Comparison of ENCODE assay signal across 8 mouse cellular contexts in the genomic region with DNA sequence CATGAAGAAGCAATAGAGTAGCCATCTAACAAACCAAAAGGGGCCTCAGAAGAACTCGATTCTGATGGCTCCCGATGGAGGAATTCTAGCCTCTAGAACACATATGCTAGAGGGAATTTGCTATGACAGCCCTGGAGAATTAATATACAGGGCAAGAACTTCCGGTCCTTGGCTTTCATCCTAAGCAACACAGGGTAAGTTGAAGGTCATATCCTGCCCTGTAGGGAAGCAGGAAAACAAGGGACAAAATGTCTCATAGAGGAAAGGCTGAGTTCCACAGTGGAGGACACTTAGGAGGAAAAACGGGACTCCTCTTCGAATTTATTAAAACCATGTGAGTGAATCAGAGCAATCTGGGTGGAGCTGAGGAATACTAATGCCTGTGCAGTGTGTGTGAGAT. TPM values are rescaled to one million over a fixed set of nuclear protein-coding genes. Genes with fewer than 3 reads are reported as not detected.
A peak's percentile ranks its signal among the peaks of the same experiment; 100 is the strongest.
DNase-seq lines count a peak whose midpoint lies in the region; ATAC-seq and TF ChIP-seq lines count a peak whose summit lies in the region.

No protein-coding gene starts in this region.

- intact Hi-C loops in gastrocnemius, postnatal 36 days (cut with DNase I), result no loop called here
- intact Hi-C loops in left cerebral cortex, adult 2 months (cut with DNase I), result loop anchor here (5.0 kb wide), 1 partner anchor 39 kb away; no protein-coding TSS in a partner anchor

- no peak for TF ChIP-seq CTCF in embryonic fibroblast, embryonic 13.5 days (IDR thresholded peaks at IDR 0.05; ENCODE audit: borderline replicate concordance, insufficient read depth, low read length)
- TF ChIP-seq CTCF in left cerebral cortex, adult 2 months (IDR thresholded peaks at IDR 0.05), result no peak

- peaks cover 11% of the 10 kb centered on the region for H3K4me1 ChIP-seq in embryonic fibroblast, embryonic 13.5 days (ENCODE audit: control insufficient read depth, insufficient read depth, low read length)
- H3K4me1 ChIP-seq in intestine, embryonic 16.5 days (ENCODE audit: control insufficient read depth, insufficient read depth, low read length), result peaks cover 23% of the 10 kb centered on the region

- TF ChIP-seq POLR2A in embryonic fibroblast, embryonic 13.5 days (IDR thresholded peaks at IDR 0.05; ENCODE audit: low read depth, low read length), result no peak

- no peaks in the 10 kb centered on the region for H3K27me3 ChIP-seq in intestine, embryonic 16.5 days (replicated peaks; ENCODE audit: control insufficient read depth, insufficient read depth, low read length)

- H3K36me3 ChIP-seq in intestine, embryonic 16.5 days (ENCODE audit: control insufficient read depth, insufficient read depth, low read length), result no peaks in the 10 kb centered on the region

- H3K9ac ChIP-seq in intestine, embryonic 16.5 days (ENCODE audit: low read depth, low read length), result peak overlapping the region; percentile 70; the same call in 1 of the 2 replicates

- no peaks in the 10 kb centered on the region for H3K9me3 ChIP-seq in intestine, embryonic 16.5 days (ENCODE audit: control insufficient read depth, low read length)

- peak overlapping the region; percentile 82 for H3K4me2 ChIP-seq in intestine, embryonic 16.5 days (ENCODE audit: low read depth, low read length)

- no peak for ATAC-seq in intestine, embryonic 16.5 days
- no peak for ATAC-seq in inflammation-experienced regulatory T-cells, adult 6 months

- peak overlapping the region; percentile 49 for H3K4me3 ChIP-seq in embryonic fibroblast, embryonic 13.5 days (ENCODE audit: insufficient read depth, low read length)
- peak overlapping the region; percentile 53; the same call in 1 of the 2 replicates for H3K4me3 ChIP-seq in intestine, embryonic 16.5 days (ENCODE audit: low read length)
- no peak overlapping the region; the same call in 1 of the 2 replicates for H3K4me3 ChIP-seq in left cerebral cortex, adult 2 months

- peak overlapping the region; percentile 90 for H3K27ac ChIP-seq in embryonic fibroblast, embryonic 13.5 days (ENCODE audit: insufficient read depth, low read length)
- H3K27ac ChIP-seq in intestine, embryonic 16.5 days (ENCODE audit: low read length), result peak overlapping the region; percentile 84
- no peak overlapping the region for H3K27ac ChIP-seq in left cerebral cortex, adult 2 months

- peak; percentile 22 for DNase-seq in gastrocnemius, adult 18-20 months (ENCODE audit: low spot score)
- no peak for DNase-seq in gastrocnemius, postnatal 36 days
- DNase-seq in lung, postnatal 10 days, result peak; percentile 36
- no peak for DNase-seq in left cerebral cortex, adult 2 months (ENCODE audit: extremely low spot score in 1 of 2, low spot score in 2 of 2)
- DNase-seq in spleen, postnatal 36 days (ENCODE audit: low spot score in 2 of 2), result no peak

- WGBS in intestine, embryonic 16.5 days, result 53% methylated on average over 5 of the region's 5 CpGs

RNA-seq across cellular contexts. Expression of a gene that starts 1.3 kb away (rescaled TPM):
- total RNA-seq in gastrocnemius, adult 18-20 months (2021), result 1 to 10 TPM; 2.7 to 3.9 TPM
- total RNA-seq in gastrocnemius, postnatal 36 days (2021), result 1 to 10 TPM; 3.8 to 4.0 TPM
- 21.7 and 23.8 TPM in 2 replicates for polyA plus RNA-seq in embryonic fibroblast, embryonic 13.5 days (2011; ENCODE audit: insufficient read length, low read depth, missing spikeins)
- 6.6 and 9.8 TPM in 2 replicates for polyA plus RNA-seq in intestine, embryonic 16.5 days (2015; fragmentation: Nextera tagmentation; extraction: Ambion mirVana)
- total RNA-seq in left cerebral cortex, adult 2 months (2021), result 10 to 100 TPM; 25.3 to 28.6 TPM
- polyA plus RNA-seq in inflammation-experienced regulatory T-cells, adult 6 months (2017; shearing (Covaris generic)), result 1 to 10 TPM; 3.3 to 3.9 (median 3.3) TPM

RNA-seq across cellular contexts. Expression of a gene that starts 51.0 kb away (rescaled TPM):
- total RNA-seq in gastrocnemius, adult 18-20 months (2021), result 10 to 100 TPM; 15.8 to 16.0 TPM
- total RNA-seq in gastrocnemius, postnatal 36 days (2021), result 10 to 100 TPM; 12.1 to 16.3 TPM
- polyA plus RNA-seq in embryonic fibroblast, embryonic 13.5 days (2011; ENCODE audit: insufficient read length, low read depth, missing spikeins), result 7.8 TPM in 2 replicates
- 4.1 and 4.7 TPM in 2 replicates for polyA plus RNA-seq in intestine, embryonic 16.5 days (2015; fragmentation: Nextera tagmentation; extraction: Ambion mirVana)
- total RNA-seq in left cerebral cortex, adult 2 months (2021), result 10 to 100 TPM; 13.1 to 14.0 TPM
- polyA plus RNA-seq in inflammation-experienced regulatory T-cells, adult 6 months (2017; shearing (Covaris generic)), result 10 to 100 TPM in 1 of 3 experiments, 1 to 10 TPM in 2; 4.9 to 11.5 (median 6.1) TPM

Comparison
In these comparisons a context has a peak if more than half of its experiments do, and no peak if none do; other contexts are left out.
1. DNase-seq: peak in gastrocnemius, adult 18-20 months (single experiment) and lung, postnatal 10 days (single experiment); none in gastrocnemius, postnatal 36 days (0 of 2), left cerebral cortex, adult 2 months (0 of 2) and spleen, postnatal 36 days (0 of 2).
2. RNA of a gene that starts 1.3 kb away (total RNA-seq): 25.3 to 28.6 TPM in left cerebral cortex, adult 2 months; 3.8 to 4.0 TPM in gastrocnemius, postnatal 36 days and 2.7 to 3.9 TPM in gastrocnemius, adult 18-20 months; every median in the first group is over 4 times any median in the second.